Mouse (Mus musculus) liver, embryonic 11.5 days (tissue): ENCODE results near the gene Stxbp3. TPM values are rescaled to one million over a fixed set of nuclear protein-coding genes. Genes with fewer than 3 reads are reported as not detected.

Source experiments
- ATAC-seq: fragments of 200-750 bp; cut with Nextera tagmentation; replicated peaks from 2 replicates; pipeline ENCODE4 v1.8.0; 2017; ENCODE audit warnings: moderate number of reproducible peaks, mild to moderate bottlenecking, moderate TSS enrichment, moderate library complexity; ENCODE audit not compliant: low FRiP score
- DNase-seq: peaks from one replicate; pipeline ENCODE4 v3.0.0-alpha.2; 2017; ENCODE audit warnings: low spot score
- H3K27ac ChIP-seq: fragments of 300-500 bp; sonication (generic); 2 replicates; pipeline ENCODE4 v1.5.1; 2014; ENCODE audit warnings: mild to moderate bottlenecking, low read depth, low read length, control low read depth
- H3K27me3 ChIP-seq: fragments of 300-500 bp; sonication (generic); replicated peaks from 2 replicates; pipeline ENCODE4 v1.6.1; 2014; ENCODE audit warnings: low read length, mixed read lengths; ENCODE audit not compliant: control insufficient read depth, insufficient read depth
- H3K36me3 ChIP-seq: fragments of 300-500 bp; sonication (generic); 2 replicates; pipeline ENCODE4 v1.6.1; 2014; ENCODE audit warnings: mild to moderate bottlenecking, low read length, moderate library complexity, mixed read lengths; ENCODE audit not compliant: control insufficient read depth, insufficient read depth
- H3K4me1 ChIP-seq: fragments of 300-500 bp; sonication (generic); replicated peaks from 2 replicates; pipeline ENCODE4 v1.6.1; 2014; ENCODE audit warnings: low read length, mixed read lengths; ENCODE audit not compliant: control insufficient read depth, insufficient read depth
- H3K4me2 ChIP-seq: fragments of 300-500 bp; sonication (generic); 2 replicates; pipeline ENCODE4 v1.6.1; 2014; ENCODE audit warnings: mild to moderate bottlenecking, control low read depth, moderate library complexity
- H3K4me3 ChIP-seq: fragments of 300-500 bp; sonication (generic); 2 replicates; pipeline ENCODE4 v1.5.1; 2014; ENCODE audit warnings: low read depth, low read length, control low read depth
- H3K9ac ChIP-seq: fragments of 300-500 bp; sonication (generic); 2 replicates; pipeline ENCODE4 v1.6.1; 2014; ENCODE audit warnings: low read depth, low read length, control low read depth
- H3K9me3 ChIP-seq: fragments of 300-500 bp; sonication (generic); 2 replicates; pipeline ENCODE4 v1.6.1; 2016; ENCODE audit warnings: low read length, inconsistent platforms, mixed read lengths; ENCODE audit not compliant: control insufficient read depth
- WGBS: fragments of 180-500 bp; shearing (Covaris S2); extraction: QIAGEN DNeasy Blood & Tissue Kit; methylation state at CpG from one replicate; pipeline ENCODE4 v1.1.7; 2014; 5-methylcytosine and 5-hydroxymethylcytosine counted together
- polyA plus RNA-seq: library from polyadenylated mRNA; unstranded; fragments of >200 nt; fragmentation: Nextera tagmentation; extraction: Ambion mirVana; gene quantifications from 2 replicates; pipeline ENCODE4 v1.2.1, GENCODE M21; 2014

Stxbp3 gene
- polyA plus RNA-seq, 1 experiment from 2014 or later: 35.6 TPM

DNA sequence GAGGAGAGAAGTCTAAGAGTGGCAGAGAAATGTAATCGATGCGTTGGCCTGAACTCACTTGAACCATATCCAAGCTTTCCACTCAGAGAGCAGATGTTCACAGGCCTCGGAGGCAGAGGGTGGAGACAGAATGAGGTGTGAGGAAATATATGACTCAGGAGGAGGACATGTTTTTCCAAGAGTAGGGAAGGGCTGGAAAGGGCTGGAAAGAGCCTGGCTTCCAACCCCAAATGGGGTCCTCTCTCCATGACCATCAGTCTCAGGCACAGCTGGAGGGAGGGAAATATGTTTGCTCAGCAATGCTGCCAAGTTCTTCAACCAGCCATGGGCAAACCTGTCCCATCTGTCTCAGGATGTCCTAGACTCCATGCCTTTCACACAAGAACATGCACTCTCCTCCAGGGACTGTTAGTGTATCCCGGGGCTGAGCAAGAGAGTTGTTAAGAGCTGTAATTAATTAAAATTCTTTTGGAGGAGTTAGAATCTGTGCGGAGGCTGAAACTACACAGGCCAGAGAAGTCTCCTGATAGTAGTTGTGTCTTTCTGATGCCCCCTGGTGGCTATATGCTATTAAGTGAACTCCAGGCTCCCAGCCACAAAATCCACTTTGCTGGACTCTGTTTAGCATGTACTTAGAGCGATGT lies 69.5 kb downstream of the Stxbp3 start:
- ATAC-seq (peak; percentile 42), DNase-seq (peak; percentile 50)
- H3K27ac ChIP-seq: no peak overlapping the region
- WGBS: 51% methylated on average over 6 of the region's 6 CpGs
- no peaks in the 10 kb centered on the region for H3K36me3 ChIP-seq
- H3K9ac ChIP-seq: no peak overlapping the region
- H3K27me3 ChIP-seq: no peaks in the 10 kb centered on the region
- no peak overlapping the region for H3K4me2 ChIP-seq
- no peaks in the 10 kb centered on the region; the same call in 1 of the 2 replicates for H3K4me1 ChIP-seq
- H3K9me3 ChIP-seq: no peaks in the 10 kb centered on the region
- no peak overlapping the region for H3K4me3 ChIP-seq

DNA sequence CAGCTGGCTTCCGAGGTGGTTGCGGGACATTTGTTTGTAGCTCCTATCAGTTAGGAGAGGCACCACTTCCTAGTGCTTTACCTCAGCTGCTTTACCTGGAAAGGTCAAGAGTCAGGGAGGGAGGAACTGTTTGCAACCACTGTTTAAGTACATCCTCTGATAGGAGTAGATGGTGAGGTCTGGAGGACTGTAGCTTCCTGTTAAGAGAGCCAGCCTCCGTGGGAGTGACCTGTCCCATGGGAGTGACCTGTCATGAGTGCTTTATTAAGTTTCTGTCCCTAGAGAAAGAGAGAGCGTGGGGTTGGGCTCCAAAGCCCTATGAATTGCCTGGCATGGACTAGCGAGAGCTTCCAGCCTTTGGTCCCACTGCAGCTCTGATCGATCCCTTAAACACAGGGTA lies 70.8 kb downstream of the Stxbp3 start:
- Histone ChIP-seq H3K9ac (no peak overlapping the region), H3K4me3 (no peak overlapping the region), H3K27ac (no peak overlapping the region), H3K36me3 (no peaks in the 10 kb centered on the region), H3K4me1 (no peaks in the 10 kb centered on the region; the same call in 1 of the 2 replicates), H3K9me3 (no peaks in the 10 kb centered on the region), H3K4me2 (no peak overlapping the region), H3K27me3 (no peaks in the 10 kb centered on the region)
- 63% methylated on average over 6 of the region's 6 CpGs for WGBS
- ATAC-seq: no peak
- DNase-seq: no peak

DNA sequence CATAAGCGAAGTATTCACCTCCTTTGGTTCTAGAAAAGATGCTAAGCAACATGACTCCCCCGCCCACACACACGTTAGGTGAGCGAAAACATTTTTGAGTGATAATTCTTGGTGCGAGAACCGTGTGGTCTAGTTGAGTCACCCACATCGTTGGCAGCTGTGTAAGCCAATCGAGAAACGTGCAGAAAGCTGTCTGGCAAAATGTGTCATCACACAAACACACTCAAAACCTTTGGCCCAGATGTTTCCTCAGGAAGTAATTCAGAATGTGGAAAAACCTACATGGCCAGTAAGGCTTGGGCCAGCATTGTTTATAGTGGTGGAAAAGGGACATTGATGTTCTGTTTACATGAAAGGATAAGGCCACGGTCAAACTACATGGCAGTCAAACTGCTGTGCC lies 72.9 kb downstream of the Stxbp3 start:
- DNase-seq (no peak), ATAC-seq (no peak)
- H3K4me3 ChIP-seq: no peak overlapping the region

DNA sequence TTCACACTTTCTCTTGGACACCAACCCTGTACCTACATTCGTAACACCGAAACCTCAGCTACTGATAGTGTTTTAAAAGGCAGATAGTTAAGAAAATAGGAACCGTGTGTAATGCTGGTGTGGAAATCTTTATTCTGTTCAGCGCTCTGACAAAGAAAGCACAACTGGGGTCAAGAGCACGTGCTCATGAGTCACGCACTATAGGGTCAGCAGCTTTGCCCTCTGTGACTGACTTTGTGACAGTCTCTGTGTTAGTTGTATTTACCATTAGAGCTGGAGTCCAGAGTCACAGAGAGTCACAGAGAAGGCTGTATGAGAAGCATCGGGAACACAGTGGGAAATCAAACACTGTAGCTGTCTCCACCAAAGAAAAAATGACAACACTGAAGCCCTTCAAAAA lies 73.4 kb downstream of the Stxbp3 start:
- WGBS: 80% methylated on average over 7 of the region's 7 CpGs
- Histone ChIP-seq H3K4me3 (no peak overlapping the region), H3K9me3 (no peaks in the 10 kb centered on the region), H3K4me1 (no peaks in the 10 kb centered on the region; the same call in 1 of the 2 replicates), H3K27ac (no peak overlapping the region), H3K4me2 (no peak overlapping the region), H3K27me3 (no peaks in the 10 kb centered on the region; the same call in 1 of the 2 replicates), H3K36me3 (no peaks in the 10 kb centered on the region), H3K9ac (no peak overlapping the region)
- DNase-seq (no peak), ATAC-seq (no peak)

More for the DNA sequence above, 72.9 kb downstream of the Stxbp3 start:
- Histone ChIP-seq H3K4me1 (no peaks in the 10 kb centered on the region; the same call in 1 of the 2 replicates), H3K27me3 (no peaks in the 10 kb centered on the region; the same call in 1 of the 2 replicates), H3K9ac (no peak overlapping the region), H3K9me3 (no peaks in the 10 kb centered on the region), H3K4me2 (no peak overlapping the region), H3K36me3 (no peaks in the 10 kb centered on the region), H3K27ac (no peak overlapping the region)
- WGBS: 59% methylated on average over 10 of the region's 10 CpGs

DNA sequence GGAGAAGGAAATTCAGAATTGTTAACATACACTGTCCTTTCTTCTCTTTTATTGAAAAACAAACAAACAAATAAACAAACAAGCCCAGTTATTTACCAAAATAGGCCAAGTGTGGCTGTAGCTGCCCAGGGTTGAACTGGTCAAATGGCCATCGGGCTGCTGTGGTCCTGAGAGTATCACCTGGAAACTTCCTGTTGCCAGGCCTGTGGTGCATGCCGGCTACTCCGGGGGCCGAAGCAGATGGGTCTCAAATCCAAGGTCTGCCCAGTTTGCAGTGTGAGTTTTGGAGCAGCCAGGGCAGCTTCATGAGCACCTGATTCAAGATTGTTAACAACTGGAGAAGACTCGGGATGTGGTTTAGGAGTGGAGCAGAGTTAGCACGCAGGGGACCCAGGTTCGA lies 74.8 kb downstream of the Stxbp3 start:
- ATAC-seq: no peak
- Histone ChIP-seq H3K9me3 (no peaks in the 10 kb centered on the region), H3K27ac (no peak overlapping the region), H3K4me3 (no peak overlapping the region), H3K9ac (no peak overlapping the region), H3K4me2 (no peak overlapping the region), H3K27me3 (no peaks in the 10 kb centered on the region; the same call in 1 of the 2 replicates), H3K4me1 (no peaks in the 10 kb centered on the region), H3K36me3 (no peaks in the 10 kb centered on the region)
- 91% methylated on average over 7 of the region's 7 CpGs for WGBS
- no peak for DNase-seq

DNA sequence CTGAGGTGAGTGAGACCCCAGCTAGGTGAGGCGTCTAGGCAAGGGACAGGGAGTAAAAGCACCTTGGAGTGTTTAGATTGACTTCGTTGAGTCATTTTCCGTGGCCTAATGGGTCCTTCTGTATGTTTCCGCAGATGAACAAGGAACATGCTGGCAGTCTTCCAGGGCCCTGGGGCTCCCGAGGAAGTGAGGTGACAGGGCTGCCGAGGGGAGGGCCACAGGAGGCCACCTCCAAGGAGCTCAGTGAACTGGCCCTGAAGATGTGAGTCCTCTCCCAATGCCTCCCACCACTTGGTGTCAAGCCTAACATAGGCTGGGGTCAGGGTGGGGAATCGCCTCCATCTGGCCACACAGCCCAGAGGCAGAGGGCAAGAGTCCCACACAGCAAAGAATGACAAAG lies 75.3 kb downstream of the Stxbp3 start:
- H3K4me1 ChIP-seq: no peaks in the 10 kb centered on the region
- H3K27ac ChIP-seq: no peak overlapping the region
- no peak overlapping the region for H3K9ac ChIP-seq
- DNase-seq: no peak
- no peaks in the 10 kb centered on the region; the same call in 1 of the 2 replicates for H3K27me3 ChIP-seq
- WGBS: 65% methylated on average over 7 of the region's 7 CpGs
- no peak for ATAC-seq
- H3K36me3 ChIP-seq: no peaks in the 10 kb centered on the region
- H3K4me3 ChIP-seq: no peak overlapping the region
- H3K9me3 ChIP-seq: no peaks in the 10 kb centered on the region
- no peak overlapping the region for H3K4me2 ChIP-seq

DNA sequence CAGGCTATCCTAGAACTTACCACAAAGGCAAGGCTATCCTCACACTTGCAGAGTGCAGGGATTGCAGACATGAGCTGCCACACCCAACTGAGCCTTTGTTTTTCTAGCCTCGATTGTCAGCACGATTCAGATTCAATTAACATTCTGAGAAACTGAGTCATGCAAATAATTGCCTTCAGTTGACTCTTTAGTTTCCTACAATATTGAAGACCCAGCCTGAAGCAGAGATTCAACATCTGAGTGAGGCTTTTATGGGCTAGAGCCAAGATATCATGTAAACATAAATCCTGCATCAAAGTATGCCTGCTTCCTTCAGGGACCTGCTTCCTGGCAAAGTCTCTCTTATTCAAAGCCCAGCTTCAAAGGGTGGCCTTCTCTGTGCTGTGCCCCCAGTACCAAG lies 76.6 kb downstream of the Stxbp3 start:
- H3K27ac ChIP-seq: no peak overlapping the region
- no peaks in the 10 kb centered on the region for H3K9me3 ChIP-seq
- no peak overlapping the region for H3K4me3 ChIP-seq
- H3K4me1 ChIP-seq: no peaks in the 10 kb centered on the region
- H3K27me3 ChIP-seq: no peaks in the 10 kb centered on the region; the same call in 1 of the 2 replicates
- no peak for ATAC-seq
- no peak overlapping the region for H3K4me2 ChIP-seq
- no peaks in the 10 kb centered on the region for H3K36me3 ChIP-seq
- 74% methylated on average over 2 of the region's 2 CpGs for WGBS
- no peak for DNase-seq
- no peak overlapping the region for H3K9ac ChIP-seq

DNA sequence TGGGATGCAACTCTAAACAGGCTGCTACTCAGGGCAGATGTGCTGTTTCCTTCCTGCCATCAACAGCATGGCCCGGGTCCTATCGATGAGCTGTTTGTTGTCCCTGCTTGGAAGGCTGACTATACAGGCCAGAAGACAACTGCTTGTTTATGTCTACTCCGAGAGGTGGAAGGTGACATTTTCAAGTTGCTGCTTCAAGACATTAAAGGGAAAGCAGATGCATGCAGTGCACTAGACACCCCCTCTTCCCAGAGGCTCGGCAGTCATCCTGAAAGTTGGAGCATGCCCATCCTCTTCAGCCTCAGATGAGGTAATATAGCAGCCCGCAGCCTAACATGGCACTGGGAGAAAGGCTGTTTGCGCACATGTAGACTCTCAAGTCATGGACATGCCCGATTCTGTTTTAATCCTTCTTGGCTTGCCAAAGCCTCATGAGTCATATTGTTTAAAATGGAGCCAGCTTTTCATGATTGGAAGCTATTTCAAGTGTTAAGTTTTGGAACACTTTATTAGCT lies 77.7 kb downstream of the Stxbp3 start:
- DNase-seq (no peak), ATAC-seq (no peak)
- H3K27me3 ChIP-seq: no peaks in the 10 kb centered on the region; the same call in 1 of the 2 replicates
- H3K9me3 ChIP-seq: no peaks in the 10 kb centered on the region
- H3K4me2 ChIP-seq: no peak overlapping the region
- no peaks in the 10 kb centered on the region for H3K36me3 ChIP-seq
- H3K4me3 ChIP-seq: no peak overlapping the region
- no peak overlapping the region for H3K27ac ChIP-seq
- 78% methylated on average over 7 of the region's 7 CpGs for WGBS
- H3K9ac ChIP-seq: no peak overlapping the region
- no peaks in the 10 kb centered on the region for H3K4me1 ChIP-seq
